Mouse (Mus musculus) left cerebral cortex, postnatal 4 days (tissue): ENCODE results near the gene Map4k5. TPM values are rescaled to one million over a fixed set of nuclear protein-coding genes. Genes with fewer than 3 reads are reported as not detected.

Source experiments
- DNase-seq: peaks from one replicate; pipeline ENCODE4 v3.0.0-alpha.2; 2022
- intact Hi-C: fragments of 180-260 bp; cut with DNase I; formaldehyde crosslinking; loops from one replicate; pipeline ENCODE4 v1.15.1; 2025
- total RNA-seq, 2 experiments: library from RNA; stranded (reverse); gene quantifications; 2 replicates each; pipeline ENCODE4 v1.2.3; 2021

Map4k5 gene
- total RNA-seq, 2 experiments from 2014 or later, result 48.6 to 57.3 TPM

DNA sequence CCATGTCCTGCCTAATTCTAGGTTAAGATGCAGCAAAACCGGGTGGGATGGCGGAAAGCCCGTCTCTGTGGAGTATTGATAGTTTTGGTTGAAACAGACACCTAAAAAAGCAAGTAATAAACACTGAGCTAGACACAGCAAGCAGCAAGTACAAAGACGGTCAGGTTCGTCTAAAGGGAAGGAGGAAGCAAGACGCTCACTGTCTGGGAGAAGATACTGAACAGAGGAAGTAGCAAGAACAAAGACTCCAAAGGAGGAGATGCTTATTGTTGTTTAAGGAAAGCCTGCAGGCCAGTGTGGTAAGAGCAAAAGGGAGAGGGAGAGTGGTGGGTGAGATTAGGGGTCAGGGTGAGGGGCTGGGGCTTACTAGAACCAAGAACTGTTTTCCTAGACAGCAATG lies 2.9 kb downstream of the Map4k5 start:
- no peak for DNase-seq
- intact Hi-C loops, result loop anchor here (10.0 kb wide), 1 partner anchor 135 kb away; no protein-coding TSS in a partner anchor

DNA sequence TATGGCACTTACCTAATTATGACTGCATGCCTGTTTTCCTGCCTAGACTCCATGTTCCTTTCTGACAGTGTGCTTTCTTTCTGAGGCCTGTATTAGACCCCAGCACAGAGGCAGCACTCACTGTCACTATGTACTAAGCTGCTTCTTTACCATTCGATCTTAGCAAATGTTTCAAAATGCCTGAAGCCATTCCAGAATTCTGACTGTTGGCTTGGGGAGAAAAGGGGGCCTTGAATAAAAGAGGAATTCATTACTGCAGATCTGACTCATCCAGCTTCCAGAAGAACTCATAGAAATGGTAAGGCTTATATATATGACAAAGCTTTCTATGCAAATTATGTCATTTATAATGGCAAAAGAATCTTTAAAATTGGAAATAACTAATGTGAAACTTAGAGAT lies 4.7 kb downstream of the Map4k5 start:
- no peak for DNase-seq
- intact Hi-C loops, result no loop called here

DNA sequence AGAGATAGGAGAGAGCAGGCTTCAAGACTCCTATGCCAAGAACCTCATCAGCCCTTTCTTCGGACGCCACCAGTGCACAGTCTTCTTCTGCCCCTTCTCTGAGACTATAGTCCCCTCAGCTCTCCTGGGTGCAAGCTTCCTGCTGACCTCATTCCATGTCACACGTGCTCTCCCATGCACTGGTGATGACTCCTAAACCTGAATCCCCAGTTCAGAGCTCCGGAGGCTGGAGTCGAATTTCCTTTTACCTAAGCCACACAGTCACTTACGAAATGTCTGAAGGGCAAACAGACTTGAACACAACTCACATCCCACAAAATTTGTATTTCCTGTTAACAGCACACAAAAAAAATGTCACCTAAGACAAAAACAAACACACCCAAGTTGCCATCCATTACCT lies 5.2 kb downstream of the Map4k5 start:
- no peak for DNase-seq
- intact Hi-C loops, result no loop called here

DNA sequence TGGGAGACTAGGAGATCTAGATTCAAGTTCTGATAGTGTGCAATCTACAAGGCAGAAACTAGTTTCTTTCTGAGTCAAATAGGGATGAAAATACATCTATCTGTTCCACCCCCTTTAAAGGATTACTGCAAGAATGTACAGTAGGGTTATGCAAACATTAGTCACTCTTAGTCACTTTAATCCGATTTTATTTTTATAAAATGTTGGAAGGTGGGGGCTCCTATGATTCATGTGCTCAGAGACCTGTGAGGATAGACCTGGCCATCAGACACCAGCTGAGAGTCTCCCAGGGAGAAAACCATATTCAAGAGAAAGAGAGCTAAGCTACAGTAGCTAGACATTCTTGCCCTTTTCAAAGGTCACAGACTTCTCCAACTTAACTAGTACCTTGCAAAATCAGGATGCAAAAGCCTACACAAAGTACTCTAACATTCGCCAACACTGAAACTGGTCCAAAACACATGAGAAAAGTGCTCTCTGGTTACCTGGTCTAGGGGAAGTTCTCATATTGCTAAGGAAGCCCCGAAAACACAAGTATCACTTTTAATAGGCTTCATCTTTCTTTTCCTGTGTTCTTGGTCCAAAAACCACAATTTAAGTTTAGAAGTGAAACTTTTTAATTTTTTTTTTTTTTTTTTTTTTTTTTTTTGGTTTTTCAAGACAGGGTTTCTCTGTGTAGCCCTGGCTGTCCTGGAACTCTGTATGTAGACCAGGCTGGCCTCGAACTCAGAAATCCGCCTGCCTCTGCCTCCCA lies 7.7 kb downstream of the Map4k5 start:
- intact Hi-C loops, result no loop called here
- no peak for DNase-seq

DNA sequence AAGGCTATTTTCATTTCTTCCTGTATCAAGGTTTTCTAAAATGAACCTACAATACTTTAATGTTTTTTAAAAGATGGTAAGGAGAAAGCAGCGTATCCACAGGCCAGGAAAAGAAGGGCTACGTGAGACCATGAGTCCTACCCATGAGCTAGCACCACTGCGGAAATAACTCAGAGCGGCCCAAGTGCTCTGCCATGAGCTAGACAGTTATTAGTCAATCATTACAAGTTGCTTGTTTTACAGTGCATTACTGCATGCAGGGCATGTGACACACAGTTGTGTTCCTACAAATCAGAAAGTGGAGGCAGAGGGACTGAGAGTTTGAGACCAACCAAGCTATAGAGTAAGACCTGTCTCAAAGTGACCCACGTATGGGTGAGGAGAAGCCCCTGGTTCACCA lies 8.9 kb downstream of the Map4k5 start:
- no peak for DNase-seq
- intact Hi-C loops, result no loop called here

DNA sequence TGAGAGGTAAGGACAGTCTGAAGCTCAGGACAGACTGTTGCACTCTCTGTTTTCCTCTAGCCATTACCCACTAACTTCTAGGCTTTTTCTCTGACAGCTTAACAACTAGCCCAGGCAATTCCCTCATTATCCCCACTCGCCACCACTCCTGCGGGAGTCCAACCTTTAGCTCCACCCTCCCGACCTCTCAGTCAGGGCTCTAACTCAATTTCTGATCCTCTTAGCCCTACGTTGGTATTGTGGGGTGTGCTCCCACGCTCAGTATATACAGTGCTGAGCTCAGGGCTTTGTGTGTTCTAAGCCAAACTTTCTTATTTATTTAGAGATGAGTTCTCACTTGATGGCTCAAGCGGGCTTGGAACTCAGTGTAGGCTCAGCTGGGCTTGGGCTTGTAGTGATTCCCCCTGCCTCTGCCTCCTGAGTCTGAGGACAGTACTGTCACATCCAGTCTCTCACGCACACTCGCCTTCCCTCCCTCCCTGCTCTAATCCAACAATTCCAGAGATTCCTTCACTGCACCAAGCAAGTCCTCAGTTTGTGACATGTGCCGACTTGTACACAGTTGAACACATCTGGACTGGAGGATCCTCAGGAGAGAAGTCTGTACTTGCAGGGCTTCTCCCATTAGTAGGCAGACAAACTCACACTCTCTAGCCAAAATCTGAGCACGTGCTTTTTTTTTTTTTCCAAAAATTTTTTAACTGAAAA lies 11.6 kb downstream of the Map4k5 start:
- DNase-seq, result no peak
- intact Hi-C loops, result no loop called here

DNA sequence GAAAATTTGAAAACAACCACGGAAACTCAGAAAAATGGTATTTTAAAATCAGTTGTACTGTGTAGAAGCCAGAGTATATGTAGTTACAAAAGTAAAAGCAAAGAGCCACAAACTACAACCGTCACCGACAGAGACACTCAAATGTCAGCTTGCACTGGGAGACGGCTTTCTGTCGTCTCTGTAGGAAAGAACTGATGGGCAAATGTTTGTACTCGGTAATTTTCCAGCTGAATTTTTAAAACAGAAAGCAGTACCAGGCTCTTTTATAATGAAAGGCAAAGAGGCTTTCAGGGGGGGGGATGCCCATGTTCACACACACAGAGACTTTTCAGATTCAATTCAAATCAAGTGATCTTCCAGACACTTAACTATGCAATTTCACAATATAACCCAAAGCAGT lies 13.3 kb downstream of the Map4k5 start:
- no peak for DNase-seq
- intact Hi-C loops, result no loop called here

DNA sequence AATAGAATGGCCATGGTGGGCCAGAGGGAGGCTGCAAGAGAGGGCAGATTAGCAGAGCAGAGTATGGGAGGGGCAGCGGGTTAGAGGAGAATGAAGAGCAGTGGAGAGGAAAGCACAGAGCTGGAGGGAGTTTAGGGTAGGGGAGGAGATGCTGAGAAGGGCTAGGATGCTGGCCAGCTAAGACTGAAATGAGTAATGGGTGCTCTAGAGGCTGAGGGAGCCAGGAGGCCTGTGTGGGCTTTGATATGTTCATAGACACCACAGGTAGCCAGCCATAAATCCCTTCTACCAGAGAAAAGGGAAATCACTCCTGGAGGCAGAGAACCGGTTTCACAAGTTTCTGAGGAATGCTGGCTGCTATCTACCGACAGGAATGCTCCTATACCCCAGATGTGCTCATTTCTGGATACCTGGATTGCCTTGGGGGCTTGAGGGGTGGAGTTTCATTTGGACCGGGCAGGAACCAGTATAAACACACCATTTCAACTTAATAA lies 13.8 kb downstream of the Map4k5 start:
- intact Hi-C loops, result no loop called here
- DNase-seq, result no peak

DNA sequence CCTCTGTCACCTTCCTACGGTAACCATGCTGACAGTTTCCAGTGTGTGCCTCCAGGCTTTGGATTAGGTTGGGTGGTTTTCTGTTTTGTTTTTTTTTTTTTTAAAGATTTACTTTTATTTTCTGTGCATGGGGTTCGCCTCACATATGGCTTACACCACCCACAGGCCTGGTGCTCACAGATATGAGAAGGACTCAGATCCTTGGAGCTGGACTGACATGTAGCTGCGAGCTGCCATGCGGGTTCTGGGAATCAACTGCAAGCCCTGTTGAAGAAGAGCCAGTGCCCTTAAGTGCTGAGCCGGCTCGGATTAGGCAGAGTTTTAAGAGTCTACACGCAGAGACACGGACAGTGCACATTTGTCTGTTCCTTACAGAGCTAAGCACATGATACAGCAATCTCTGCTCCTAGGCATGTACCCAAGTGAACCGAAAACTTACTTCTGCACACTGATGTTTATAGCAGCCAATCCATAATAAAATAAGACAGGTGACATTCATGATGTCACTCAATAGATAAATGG lies 15.1 kb downstream of the Map4k5 start:
- intact Hi-C loops, result no loop called here
- no peak for DNase-seq

DNA sequence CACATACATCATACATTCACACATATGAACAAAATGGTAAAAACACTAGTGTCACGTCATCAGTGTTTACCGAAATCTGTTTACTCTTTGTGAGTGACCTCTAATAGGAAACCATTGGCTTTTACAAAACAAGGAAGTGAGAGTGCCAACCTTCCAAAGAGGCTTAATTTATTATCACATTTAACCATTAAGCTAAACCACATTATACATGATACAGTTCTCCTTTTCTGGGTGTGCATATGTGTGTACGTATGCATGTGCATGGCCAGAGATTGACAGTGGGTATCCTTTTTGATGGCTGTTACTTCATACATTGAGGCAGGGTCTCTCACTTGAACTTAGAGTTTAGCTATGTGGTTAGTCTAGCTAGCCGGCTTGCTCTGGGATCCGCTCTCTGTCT lies 21.4 kb downstream of the Map4k5 start:
- no peak for DNase-seq
- intact Hi-C loops, result no loop called here

DNA sequence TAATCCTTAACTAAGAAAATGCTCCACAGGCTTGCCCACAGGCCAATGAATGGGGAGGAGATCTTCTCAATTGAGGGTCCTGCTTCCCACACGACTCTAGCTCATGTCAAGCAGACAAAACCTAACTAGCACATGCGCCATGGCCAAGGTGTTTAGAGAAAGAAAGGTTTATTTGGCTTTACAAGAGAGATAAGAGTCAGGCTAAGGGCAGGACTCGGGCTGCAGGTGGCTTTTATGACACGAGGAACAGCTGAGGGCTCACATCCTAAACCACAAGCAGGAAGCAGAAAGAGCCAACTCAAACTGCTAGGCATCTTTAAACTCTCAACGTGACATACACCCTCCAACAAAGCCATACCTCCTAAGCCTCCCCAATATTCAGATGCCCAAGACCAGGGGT lies 25.7 kb downstream of the Map4k5 start:
- intact Hi-C loops, result no loop called here
- no peak for DNase-seq

DNA sequence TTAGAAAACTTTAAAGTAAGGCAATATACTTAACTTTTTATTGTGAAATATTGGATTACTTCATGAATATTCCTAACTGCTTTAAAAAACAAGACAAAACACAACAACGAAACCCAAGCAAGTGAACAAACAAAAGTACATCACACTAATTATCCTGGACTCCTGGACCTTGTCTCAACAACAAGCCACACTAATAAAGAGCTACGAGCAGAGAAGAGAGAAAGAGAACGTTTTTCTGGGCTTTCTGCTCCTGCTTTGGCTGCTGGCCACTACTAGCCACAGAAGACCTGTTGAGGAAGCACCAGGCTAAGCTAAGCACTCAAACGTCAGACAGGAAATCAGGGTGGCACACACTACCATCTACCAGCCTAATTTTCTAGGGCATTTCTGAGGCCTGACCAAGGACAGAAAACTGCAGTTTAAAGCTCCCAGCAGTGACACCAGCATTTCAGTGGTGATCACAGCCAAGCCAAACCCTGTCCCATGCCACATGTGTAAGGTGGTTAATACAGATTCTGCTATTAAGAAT lies 28.8 kb downstream of the Map4k5 start:
- intact Hi-C loops, result no loop called here
- DNase-seq, result no peak

DNA sequence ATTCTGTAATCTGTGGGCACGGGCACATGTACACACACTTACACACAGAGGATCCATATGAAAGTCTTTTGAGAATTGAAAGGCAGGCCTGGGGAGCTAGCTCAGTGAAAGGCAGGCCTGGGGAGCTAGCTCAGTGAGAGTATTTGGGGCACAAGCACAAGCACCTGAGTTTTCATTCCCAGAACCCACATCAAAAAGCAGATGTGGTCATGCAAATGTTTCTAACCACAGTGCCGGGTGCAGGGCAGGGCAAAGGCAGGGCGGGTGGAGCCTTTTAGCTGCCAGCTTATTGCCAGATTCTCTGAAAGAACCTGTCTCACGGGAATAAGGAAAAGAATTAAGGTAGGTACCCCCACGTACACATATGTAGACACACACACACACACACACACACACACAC lies 29.5 kb downstream of the Map4k5 start:
- DNase-seq, result no peak
- intact Hi-C loops, result no loop called here

DNA sequence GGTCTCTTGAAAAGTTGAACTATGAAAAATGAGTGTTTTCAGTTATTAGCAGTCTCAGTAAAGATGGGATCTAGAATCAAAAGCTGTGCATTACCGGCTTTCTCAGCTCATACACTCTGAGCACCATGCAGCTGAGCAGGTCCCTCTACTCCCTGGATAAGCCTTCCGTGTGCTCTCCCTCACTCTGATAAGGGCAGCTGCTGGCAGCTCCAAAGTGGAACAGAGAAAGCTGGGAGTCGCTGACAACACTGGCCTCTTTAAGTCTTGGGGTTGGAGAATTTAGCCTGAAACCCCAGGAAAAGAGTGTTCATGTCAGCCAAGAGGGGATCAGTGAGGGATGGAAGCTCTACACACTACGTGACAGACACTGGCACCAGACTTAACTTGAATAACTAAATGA lies 34.2 kb downstream of the Map4k5 start:
- no peak for DNase-seq
- intact Hi-C loops, result no loop called here

DNA sequence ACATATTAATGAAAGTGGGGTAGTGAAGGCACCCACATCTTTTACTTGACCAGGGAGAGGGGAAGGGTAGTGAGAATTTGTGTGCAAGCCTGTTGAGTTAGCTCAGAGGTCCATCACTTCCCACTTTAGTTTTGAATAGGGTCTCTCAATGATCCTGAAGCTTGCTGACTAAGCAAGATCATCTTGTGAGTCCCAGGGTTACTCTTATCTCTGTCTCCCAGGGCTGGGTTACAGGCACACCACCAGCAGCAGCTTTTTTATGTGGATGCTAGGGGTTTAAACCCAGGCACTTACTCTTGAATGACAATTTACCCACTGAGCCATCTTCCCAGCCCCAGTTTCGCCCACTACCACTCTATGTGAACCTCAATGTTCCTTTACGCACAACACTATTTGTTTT lies 35.4 kb downstream of the Map4k5 start:
- intact Hi-C loops, result no loop called here
- DNase-seq, result no peak

DNA sequence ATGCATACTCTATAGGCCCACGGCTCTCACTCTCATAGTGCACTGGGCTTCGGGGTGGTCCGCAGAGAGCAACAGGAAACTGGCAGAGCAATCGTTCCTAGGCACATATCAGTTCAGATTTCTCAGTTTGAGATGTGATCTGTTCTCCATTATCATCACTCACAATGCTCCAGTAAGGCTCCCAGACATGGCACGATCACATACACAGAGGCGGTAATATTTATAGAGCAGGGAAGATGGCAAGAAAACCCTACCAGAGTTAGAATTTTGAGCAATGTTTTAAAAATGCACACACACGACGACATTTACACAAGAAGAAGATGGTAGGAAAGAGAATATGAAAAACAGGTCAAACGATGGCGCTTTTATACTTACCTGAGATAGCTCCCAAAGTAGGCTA lies 36.6 kb downstream of the Map4k5 start:
- intact Hi-C loops, result no loop called here
- DNase-seq, result no peak

DNA sequence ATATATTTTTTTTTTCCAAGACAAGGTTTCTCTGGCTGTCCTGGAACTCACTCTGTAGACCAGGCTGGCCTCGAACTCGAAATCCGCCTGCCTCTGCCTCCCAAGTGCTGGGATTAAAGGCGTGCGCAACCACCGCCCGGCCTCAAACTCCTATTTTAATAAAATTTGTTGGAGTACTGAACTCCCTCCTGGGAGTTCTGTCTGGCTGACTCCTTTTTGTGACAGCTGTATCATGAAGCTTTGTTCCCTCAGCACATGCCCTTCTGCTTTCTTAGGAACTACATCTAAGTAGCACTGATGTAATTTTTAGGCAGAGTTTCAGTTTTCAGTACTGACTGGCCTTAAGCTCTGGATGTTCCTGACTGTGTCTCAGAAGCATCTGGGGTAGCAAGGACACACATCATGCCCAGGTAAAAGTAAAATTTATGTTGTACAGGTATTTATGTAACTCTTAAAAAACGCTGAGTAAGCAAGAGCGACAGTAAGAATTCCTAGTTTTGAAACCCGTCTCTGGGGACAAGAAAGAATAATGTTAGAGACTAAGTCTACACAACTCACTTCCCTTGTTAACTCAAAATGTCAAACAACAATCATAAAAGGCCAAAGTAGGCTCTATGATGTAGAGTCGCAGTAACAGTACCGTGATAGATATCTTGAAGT lies 37.2 kb downstream of the Map4k5 start:
- no peak for DNase-seq
- intact Hi-C loops, result no loop called here

DNA sequence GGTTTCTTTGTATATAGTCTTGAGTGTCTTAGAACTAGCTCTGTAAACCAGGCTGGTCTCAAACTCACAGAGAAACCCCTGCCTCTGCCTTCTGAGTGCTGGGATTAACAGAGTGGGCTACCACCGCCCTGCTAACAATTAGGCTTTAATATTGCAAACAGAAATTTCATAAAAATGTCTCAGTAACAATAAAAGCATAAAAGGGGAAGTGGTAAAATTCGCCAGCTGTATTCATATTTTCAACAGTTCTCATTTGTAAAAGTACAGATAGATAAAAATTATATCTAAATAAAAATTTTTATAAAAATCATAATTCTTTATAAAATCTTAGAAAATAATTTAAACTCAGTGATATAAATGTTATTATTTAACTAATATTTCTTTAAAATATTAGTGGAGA lies 39.1 kb downstream of the Map4k5 start:
- DNase-seq, result no peak
- intact Hi-C loops, result no loop called here

DNA sequence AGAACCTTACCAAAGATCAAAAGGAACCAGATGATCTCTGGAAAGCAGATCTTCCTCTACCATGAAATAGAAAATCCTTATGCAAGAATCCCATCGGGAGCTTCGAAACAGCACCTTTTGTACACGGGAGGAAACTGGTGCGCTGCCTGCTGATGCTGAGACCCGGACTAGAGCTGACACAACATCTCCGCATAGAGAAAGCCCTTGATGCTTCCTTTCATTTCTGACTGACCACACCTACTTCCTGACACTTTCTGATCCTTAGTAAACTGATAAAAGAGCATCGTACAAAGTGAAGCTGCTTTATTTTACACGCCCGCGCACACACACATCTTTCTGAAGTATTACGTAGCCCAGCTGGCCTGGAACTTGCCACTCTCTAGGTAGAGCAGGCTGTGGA lies 39.6 kb downstream of the Map4k5 start:
- no peak for DNase-seq
- intact Hi-C loops, result no loop called here

DNA sequence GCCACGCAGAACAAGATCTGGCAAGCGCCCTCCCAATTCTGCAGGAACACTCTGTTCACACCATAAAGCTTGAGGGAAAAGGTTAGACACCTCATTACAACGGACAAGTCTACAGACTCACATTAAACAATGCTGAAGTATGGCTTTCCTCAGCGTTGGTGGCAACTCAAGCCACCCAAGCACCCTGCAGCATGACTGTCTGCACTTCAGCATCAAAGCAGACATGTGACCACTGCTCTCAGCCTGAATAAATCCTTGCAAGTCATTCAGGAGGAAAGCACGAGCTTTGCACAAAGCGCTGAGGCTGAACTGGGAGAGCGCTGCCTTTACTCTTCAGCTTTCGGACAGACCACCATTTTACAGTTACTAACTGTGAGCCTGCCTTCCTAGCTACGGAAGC lies 40.7 kb downstream of the Map4k5 start:
- no peak for DNase-seq
- intact Hi-C loops, result no loop called here

DNA sequence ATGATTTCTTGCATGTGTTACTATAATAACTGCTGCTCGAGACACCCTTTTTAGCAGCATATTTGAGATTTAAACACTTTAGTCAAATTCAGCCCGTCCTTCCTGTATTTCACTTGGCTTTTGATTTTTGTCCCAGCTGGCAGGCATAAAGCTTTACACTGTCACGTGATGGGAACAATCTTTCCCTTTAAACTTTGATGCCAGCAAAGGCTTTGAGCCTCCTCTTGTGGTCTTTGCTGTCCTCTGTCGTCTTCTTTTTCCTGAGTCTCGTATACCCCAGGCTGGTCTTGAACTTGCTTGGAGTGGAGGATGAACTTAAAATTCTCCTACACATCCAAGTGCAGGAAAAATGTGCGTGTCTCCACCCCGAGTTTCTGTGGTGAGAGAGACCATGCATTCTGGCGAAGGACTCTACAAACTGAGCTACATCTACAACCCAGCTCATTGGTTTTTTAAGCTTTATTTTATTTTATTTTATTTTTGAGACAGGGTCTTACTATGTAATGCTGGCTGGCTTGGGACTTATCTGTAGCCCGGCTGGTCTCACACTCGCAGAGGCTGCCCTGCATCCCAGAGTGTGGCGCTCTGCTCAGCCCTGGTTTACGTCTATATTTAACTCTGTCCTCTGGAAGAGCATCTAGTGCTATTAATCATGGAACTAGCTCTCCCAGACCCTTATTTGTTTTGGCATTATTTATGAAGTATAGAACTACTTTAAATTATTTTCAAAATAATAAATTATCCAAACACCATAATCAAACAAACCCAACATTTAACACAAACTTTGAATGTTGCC lies 44.7 kb downstream of the Map4k5 start:
- no peak for DNase-seq
- intact Hi-C loops, result no loop called here
